Mouse (Mus musculus): ENCODE data around the gene Ubxn11.

DNA sequence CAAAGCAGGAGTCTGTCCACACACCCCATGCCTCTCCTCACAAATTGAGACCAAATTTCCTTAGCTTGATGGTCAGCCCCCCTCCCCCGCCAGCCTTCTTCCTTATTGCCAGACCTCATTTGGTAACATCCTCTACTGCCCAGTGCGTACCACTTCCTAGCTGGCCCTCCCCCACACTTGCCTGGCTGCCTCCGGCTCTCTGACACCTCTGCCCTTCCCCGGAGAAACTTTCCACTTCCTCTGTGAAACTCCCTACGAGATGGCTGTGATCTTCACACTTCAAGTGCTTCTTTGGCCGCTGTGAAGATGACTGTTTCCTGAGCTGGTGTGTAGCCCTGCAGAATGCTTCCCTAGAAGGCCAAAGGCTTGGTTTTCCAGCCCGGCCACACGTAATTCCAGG lies 3.7 kb upstream of the Ubxn11 start:
- TF ChIP-seq CTCF (IDR thresholded peaks at IDR 0.05; ENCODE audit: extremely low read depth, insufficient read depth, insufficient read length, insufficient replicate concordance): no peak
- no peak for TF ChIP-seq POLR2A (IDR thresholded peaks at IDR 0.05; ENCODE audit: low read depth, low read length)

Measured in spleen, adult 2 months (tissue).